Mouse (Mus musculus) thymus, adult 2 months (tissue): ENCODE measurements around the gene Nptxr.

Experiments
- CTCF ChIP-seq: fragments of 200-500 bp; IDR thresholded peaks from 2 replicates; pipeline ENCODE4 v1.5.1; 2012; ENCODE audit warnings: mild to moderate bottlenecking, control low read depth, low read length, moderate library complexity, borderline replicate concordance; ENCODE audit not compliant: control insufficient read depth, poor library complexity, insufficient read depth; ENCODE audit errors: extremely low read depth
- POLR2A ChIP-seq: fragments of 200-500 bp; IDR thresholded peaks from 2 replicates; pipeline ENCODE4 v1.6.1; 2012; ENCODE audit warnings: mild to moderate bottlenecking, low read length, control low read depth, moderate library complexity; ENCODE audit not compliant: control insufficient read depth, poor library complexity, insufficient read depth; ENCODE audit errors: extremely low read depth

DNA sequence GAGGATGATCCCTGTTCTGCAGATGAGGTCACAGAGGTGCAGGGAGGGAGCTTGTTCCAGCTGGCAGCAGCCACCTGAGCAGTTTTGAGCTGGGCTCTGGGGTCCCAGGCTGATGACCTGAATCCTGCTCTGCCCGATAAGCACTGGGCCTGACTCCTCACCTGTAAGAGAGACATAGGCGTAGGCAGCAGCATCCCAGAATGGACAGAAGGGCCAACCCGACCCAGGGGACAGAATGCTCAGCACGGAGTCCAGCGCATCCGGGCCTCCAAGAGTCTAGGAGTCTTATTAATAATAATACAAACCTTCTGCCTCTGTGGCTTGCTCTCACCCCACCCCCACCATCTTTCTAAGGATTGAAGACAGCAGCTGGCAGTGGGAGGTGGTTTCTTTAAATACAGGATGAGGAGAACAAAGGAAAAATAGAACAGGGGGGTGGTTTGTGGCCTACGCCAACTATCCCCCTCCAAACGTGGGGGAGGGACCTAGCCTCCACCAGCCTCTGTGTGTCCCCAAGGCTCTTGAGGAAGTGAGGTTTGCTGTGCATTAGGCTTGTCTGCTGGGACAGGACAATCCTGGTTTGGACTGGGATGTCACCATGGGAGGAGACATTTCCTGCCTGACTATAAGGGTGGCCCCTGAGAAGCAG, 48.5 kb downstream of the Nptxr start:
- TF ChIP-seq POLR2A = no peak
- no peak for TF ChIP-seq CTCF
